Mouse (Mus musculus): Measurements from ENCODE around the gene Olfr1094. TPM values are rescaled to one million over a fixed set of nuclear protein-coding genes. Genes with fewer than 3 reads are reported as not detected.

Gene Olfr1094
- not detected in 2 replicates for total RNA-seq (2015; ENCODE audit: low replicate concordance)
- total RNA-seq (2017; ENCODE audit: low replicate concordance), result not detected in 2 replicates

GRCm38 (mm10) chr2:86824363-86824762 lies at the start of gene Olfr1094:
Gene Olfr1094, plus strand, starts transcription at chr2:86824663.
- ATAC-seq (replicated peaks; ENCODE audit: low FRiP score, poor library complexity, severe bottlenecking), result no peak

DNA sequence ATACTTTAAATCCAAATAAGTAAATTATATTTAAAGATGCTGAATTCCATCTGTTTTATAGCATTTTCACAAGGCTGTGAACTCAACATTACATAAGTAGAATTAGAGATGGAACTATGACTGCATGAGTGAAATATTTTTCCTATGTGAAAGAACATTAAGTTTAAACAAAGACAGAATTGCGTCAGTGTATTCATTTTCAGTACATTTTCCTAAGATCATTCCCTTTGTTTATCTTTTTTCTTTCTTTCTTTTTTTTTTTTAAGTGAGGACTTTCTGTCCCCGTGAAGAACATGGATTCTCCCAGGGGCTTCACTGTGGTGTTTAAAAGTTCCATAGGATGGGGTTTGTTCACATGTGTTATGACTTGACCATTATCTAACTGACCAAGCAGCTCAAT lies 42.3 kb upstream of the Olfr1094 start, which contains the start of gene Olfr1093:
Gene Olfr1093, plus strand, starts transcription at position 301 of the 400 bp plus-strand sequence.
- ATAC-seq (replicated peaks; ENCODE audit: low FRiP score, poor library complexity, severe bottlenecking), result no peak

DNA sequence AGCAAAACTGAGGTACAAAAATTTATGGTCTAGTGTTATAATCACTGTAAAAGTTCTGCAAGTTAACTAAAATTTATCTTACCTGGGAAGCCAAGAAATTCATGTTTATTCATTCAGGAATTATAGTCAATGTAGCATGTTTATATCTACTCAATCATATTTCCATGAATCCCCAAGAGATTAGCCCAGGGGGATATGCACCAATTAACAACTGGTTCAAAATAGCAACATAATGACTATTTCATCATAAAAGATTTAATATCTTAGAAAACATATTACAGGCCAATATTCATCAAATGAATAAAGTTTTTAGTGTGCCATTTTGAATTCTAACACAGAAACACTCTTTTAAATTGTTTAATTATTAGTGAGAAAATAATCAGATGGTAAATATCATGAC lies 14.5 kb upstream of the Olfr1094 start, which contains the start of gene Olfr141:
Gene Olfr141, minus strand, starts transcription at position 101 of the 400 bp plus-strand sequence.
- ATAC-seq (replicated peaks; ENCODE audit: low FRiP score, poor library complexity, severe bottlenecking), result no peak

DNA sequence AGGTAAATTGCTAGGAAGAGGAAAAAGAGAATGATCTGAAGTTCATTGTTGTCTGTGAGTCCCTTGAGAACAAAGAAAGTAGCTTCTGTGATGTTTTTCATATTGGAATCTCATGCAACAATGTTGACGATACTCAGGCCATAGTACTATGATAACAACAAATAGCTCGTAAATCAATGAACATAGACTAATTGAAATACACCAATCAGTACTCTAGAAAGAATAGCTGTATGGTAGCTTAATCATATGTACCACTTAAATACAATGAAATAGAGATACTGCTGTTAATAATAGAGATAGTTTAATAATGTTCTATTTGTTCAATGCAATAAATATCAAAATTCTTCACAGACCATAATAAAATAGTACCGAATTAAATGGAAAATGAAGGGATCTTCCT lies 27.1 kb downstream of the Olfr1094 start, which contains the start of gene Olfr1095:
Gene Olfr1095, minus strand, starts transcription at position 101 of the 400 bp plus-strand sequence.
- no peak for ATAC-seq (replicated peaks; ENCODE audit: low FRiP score, poor library complexity, severe bottlenecking)

- no peak for ATAC-seq (replicated peaks; ENCODE audit: low FRiP score, poor library complexity, severe bottlenecking)
These were observed 50.2 kb downstream of the Olfr1094 start, which contains the start of gene Gm13723 for GRCm38 (mm10) chr2:86874702-86875101. Gene Gm13723, minus strand, starts transcription at chr2:86874802.

Other genes with a start within 250 kb of the Olfr1094 start
- gene Olfr1082, start 225.7 kb upstream of the Olfr1094 start, total RNA-seq (2015; ENCODE audit: low replicate concordance), result not detected in 2 replicates
- gene Olfr1082, start 225.7 kb upstream of the Olfr1094 start, total RNA-seq (2017; ENCODE audit: low replicate concordance), result not detected in 2 replicates
- gene Olfr1084, start 184.9 kb upstream of the Olfr1094 start, total RNA-seq (2015; ENCODE audit: low replicate concordance), result not detected in 2 replicates
- not detected in 2 replicates for gene Olfr1084, start 184.9 kb upstream of the Olfr1094 start, total RNA-seq (2017; ENCODE audit: low replicate concordance)
- not detected in 2 replicates for gene Olfr1085, start 162.6 kb upstream of the Olfr1094 start, total RNA-seq (2015; ENCODE audit: low replicate concordance)
- not detected in 2 replicates for gene Olfr1085, start 162.6 kb upstream of the Olfr1094 start, total RNA-seq (2017; ENCODE audit: low replicate concordance)
- not detected in 2 replicates for gene Olfr1086, start 144.6 kb upstream of the Olfr1094 start, total RNA-seq (2015; ENCODE audit: low replicate concordance)
- not detected in 2 replicates for gene Olfr1086, start 144.6 kb upstream of the Olfr1094 start, total RNA-seq (2017; ENCODE audit: low replicate concordance)
- not detected in 2 replicates for gene Olfr1087, start 126.3 kb upstream of the Olfr1094 start, total RNA-seq (2015; ENCODE audit: low replicate concordance)
- not detected in 2 replicates for gene Olfr1087, start 126.3 kb upstream of the Olfr1094 start, total RNA-seq (2017; ENCODE audit: low replicate concordance)
- gene Olfr1089, start 91.0 kb upstream of the Olfr1094 start, total RNA-seq (2015; ENCODE audit: low replicate concordance), result not detected in 2 replicates
- gene Olfr1089, start 91.0 kb upstream of the Olfr1094 start, total RNA-seq (2017; ENCODE audit: low replicate concordance), result not detected in 2 replicates
- not detected in 2 replicates for gene Olfr1090, start 65.7 kb upstream of the Olfr1094 start, total RNA-seq (2015; ENCODE audit: low replicate concordance)
- not detected in 2 replicates for gene Olfr1090, start 65.7 kb upstream of the Olfr1094 start, total RNA-seq (2017; ENCODE audit: low replicate concordance)
- gene Olfr1093, start 42.2 kb upstream of the Olfr1094 start, total RNA-seq (2015; ENCODE audit: low replicate concordance), result not detected in 2 replicates
- not detected in 2 replicates for gene Olfr1093, start 42.2 kb upstream of the Olfr1094 start, total RNA-seq (2017; ENCODE audit: low replicate concordance)
- gene Olfr141, start 14.6 kb upstream of the Olfr1094 start, total RNA-seq (2015; ENCODE audit: low replicate concordance), result not detected in 2 replicates
- not detected in 2 replicates for gene Olfr141, start 14.6 kb upstream of the Olfr1094 start, total RNA-seq (2017; ENCODE audit: low replicate concordance)
- gene Olfr1095, start 27.0 kb downstream of the Olfr1094 start, total RNA-seq (2015; ENCODE audit: low replicate concordance), result not detected in 2 replicates
- gene Olfr1095, start 27.0 kb downstream of the Olfr1094 start, total RNA-seq (2017; ENCODE audit: low replicate concordance), result not detected in 2 replicates
- gene Gm13723, start 50.1 kb downstream of the Olfr1094 start, total RNA-seq (2015; ENCODE audit: low replicate concordance), result not detected in 2 replicates
- gene Gm13723, start 50.1 kb downstream of the Olfr1094 start, total RNA-seq (2017; ENCODE audit: low replicate concordance), result not detected in 2 replicates
- not detected in 2 replicates for gene Olfr1097, start 67.6 kb downstream of the Olfr1094 start, total RNA-seq (2015; ENCODE audit: low replicate concordance)
- not detected in 2 replicates for gene Olfr1097, start 67.6 kb downstream of the Olfr1094 start, total RNA-seq (2017; ENCODE audit: low replicate concordance)
- gene Olfr1098, start 99.9 kb downstream of the Olfr1094 start, total RNA-seq (2015; ENCODE audit: low replicate concordance), result not detected in 2 replicates
- gene Olfr1098, start 99.9 kb downstream of the Olfr1094 start, total RNA-seq (2017; ENCODE audit: low replicate concordance), result not detected in 2 replicates
- gene Olfr1099, start 136.0 kb downstream of the Olfr1094 start, total RNA-seq (2015; ENCODE audit: low replicate concordance), result not detected in 2 replicates
- not detected in 2 replicates for gene Olfr1099, start 136.0 kb downstream of the Olfr1094 start, total RNA-seq (2017; ENCODE audit: low replicate concordance)
- gene Olfr1100, start 155.3 kb downstream of the Olfr1094 start, total RNA-seq (2015; ENCODE audit: low replicate concordance), result not detected in 2 replicates
- gene Olfr1100, start 155.3 kb downstream of the Olfr1094 start, total RNA-seq (2017; ENCODE audit: low replicate concordance), result not detected in 2 replicates
- gene Olfr1101, start 166.6 kb downstream of the Olfr1094 start, total RNA-seq (2015; ENCODE audit: low replicate concordance), result not detected in 2 replicates
- not detected in 2 replicates for gene Olfr1101, start 166.6 kb downstream of the Olfr1094 start, total RNA-seq (2017; ENCODE audit: low replicate concordance)
- gene Olfr1102, start 173.7 kb downstream of the Olfr1094 start, total RNA-seq (2015; ENCODE audit: low replicate concordance), result not detected in 2 replicates
- gene Olfr1102, start 173.7 kb downstream of the Olfr1094 start, total RNA-seq (2017; ENCODE audit: low replicate concordance), result not detected in 2 replicates
- not detected in 2 replicates for gene Olfr1104, start 202.4 kb downstream of the Olfr1094 start, total RNA-seq (2015; ENCODE audit: low replicate concordance)
- not detected in 2 replicates for gene Olfr1104, start 202.4 kb downstream of the Olfr1094 start, total RNA-seq (2017; ENCODE audit: low replicate concordance)
- gene Olfr1105, start 211.9 kb downstream of the Olfr1094 start, total RNA-seq (2015; ENCODE audit: low replicate concordance), result not detected in 2 replicates
- gene Olfr1105, start 211.9 kb downstream of the Olfr1094 start, total RNA-seq (2017; ENCODE audit: low replicate concordance), result not detected in 2 replicates
- not detected in 2 replicates for gene Olfr1106, start 227.6 kb downstream of the Olfr1094 start, total RNA-seq (2015; ENCODE audit: low replicate concordance)
- gene Olfr1106, start 227.6 kb downstream of the Olfr1094 start, total RNA-seq (2017; ENCODE audit: low replicate concordance), result not detected in 2 replicates